Mouse (Mus musculus): ENCODE data around the gene Morn5. TPM values are rescaled to one million over a fixed set of nuclear protein-coding genes. Genes with fewer than 3 reads are reported as not detected.

The Morn5 gene
- total RNA-seq (2014; fragmentation: Nextera tagmentation) (not detected in 2 replicates), total RNA-seq (2017) (1.5 TPM in 1 of 2 replicates, not detected in the other)

DNA sequence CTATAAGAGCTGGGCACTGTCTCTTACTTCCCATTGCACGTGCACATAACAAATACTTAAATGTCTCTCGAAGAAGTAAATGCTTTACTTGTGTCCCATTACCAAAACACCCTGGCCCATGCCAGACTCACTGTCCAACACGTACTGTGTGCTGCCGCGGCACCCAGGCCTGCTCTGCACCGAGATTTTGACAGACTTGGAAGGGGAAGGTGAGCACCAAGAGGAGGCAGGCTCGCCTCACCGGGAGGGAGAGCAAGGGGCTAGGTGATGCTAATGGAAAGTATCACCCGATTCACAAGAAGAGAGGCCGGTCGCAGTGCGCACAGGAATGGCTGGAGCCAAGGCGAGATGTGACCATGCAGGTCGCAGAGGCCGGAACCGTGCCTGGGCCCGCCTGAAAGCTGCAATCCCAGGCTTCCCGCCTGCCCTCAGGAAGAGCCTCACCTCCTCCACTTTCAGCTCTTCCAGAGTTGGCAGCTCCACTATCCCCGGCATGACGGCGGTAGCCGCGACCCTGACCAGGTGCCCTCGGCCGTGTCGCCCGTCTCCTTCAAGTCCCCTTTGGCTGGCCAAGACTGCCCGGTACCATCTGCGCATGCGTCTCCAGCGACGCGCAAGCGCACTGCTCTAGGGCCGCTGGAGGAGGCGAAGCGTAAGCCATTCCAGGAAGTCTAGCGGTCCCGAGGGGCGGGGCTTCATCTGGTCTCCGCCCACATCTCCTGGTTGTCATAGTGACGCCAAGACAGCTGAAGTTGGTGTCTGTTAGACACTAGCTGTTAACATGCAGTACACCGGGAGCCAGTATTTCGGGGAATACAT lies at the start of gene Morn5, which contains the start of gene Ndufa8:
Gene Morn5, plus strand, starts transcription at position 711 of the 819 bp plus-strand sequence.
Gene Ndufa8, minus strand, starts transcription at position 659 of the 819 bp plus-strand sequence.
- peak; percentile 92 for ATAC-seq (replicated peaks; ENCODE audit: poor library complexity, severe bottlenecking)

DNA sequence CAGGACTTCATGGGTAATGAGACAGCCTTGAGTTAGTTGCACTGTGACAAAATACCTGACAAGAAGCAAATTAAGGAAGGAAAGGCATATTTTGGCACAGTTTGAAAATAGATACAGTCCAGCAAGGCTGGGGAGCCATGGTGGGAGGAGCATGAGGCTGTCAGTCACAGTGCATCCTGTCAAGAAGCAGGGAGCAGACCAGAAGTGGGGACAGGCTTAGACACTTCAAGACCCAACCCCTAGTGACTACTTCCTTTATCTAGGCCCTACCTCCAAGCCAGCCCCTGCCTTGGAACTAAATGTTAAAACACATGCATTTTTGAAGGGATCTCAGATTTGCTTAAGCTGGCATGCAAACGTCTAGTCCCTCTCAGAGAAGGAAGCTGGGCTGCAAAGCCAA lies 48.9 kb upstream of the Morn5 start:
- ATAC-seq (replicated peaks; ENCODE audit: poor library complexity, severe bottlenecking) = peak; percentile 45

DNA sequence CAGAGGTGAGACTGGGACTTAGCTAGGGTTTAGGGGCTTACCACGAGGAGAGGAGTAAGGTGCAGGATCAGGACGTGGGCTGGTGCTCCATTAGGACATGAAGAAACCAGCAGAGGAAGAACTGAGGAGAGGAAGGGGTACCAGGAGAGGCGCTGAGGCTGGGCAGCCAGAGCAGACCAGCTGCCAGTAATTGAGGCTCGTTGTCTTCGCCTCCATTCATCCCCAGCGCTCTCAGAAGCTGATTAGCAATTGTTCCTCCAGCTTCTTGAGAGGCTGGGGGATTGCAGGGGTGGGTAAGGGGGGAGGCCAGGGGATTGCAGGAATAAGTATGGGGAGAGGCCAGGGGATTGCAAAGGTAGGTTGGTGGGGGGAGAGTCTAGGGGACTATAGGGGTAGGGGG lies 47.1 kb upstream of the Morn5 start:
- no peak for ATAC-seq (replicated peaks; ENCODE audit: poor library complexity, severe bottlenecking)

DNA sequence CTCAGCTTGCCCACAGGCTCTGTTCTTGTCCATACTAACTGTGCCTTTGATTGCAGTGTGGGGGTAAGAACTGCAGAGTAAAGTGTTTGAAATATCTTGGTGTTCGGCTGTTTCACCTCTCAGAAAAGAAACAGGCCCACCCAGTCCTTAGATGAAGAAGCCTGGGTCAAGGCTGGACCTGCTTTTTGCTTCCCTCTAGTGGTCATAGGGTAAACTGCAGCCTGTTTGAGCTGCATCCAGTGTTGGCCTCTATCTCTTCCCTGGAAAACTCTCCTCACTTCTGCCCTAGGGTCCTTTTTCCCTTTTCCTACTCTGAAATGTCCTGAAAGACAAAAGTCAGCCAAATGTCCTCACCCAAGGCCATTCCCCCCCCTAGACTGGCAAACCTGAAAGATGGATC lies 41.2 kb upstream of the Morn5 start:
- peak; percentile 50 for ATAC-seq (replicated peaks; ENCODE audit: poor library complexity, severe bottlenecking)

DNA sequence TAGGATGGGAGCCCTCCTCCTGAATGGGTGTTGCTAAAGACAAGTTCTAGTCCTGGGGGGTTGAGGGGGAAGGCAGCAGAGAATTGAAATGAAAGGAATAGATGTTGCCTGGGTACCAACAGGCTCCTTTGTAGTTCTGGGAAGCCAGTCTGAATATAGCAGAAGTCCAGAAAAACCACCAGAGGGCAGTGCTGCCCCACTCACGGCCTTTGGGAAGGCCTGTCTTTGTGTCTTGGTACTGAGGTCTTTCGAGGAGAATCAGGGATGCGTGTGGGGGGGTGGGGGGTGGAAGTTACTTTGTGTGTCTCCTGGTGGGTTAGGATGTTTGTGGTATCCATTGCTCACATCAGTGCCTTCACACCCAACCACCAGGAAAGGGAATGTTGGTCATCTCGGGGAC lies 39.9 kb upstream of the Morn5 start:
- peak; percentile 75 for ATAC-seq (replicated peaks; ENCODE audit: poor library complexity, severe bottlenecking)

DNA sequence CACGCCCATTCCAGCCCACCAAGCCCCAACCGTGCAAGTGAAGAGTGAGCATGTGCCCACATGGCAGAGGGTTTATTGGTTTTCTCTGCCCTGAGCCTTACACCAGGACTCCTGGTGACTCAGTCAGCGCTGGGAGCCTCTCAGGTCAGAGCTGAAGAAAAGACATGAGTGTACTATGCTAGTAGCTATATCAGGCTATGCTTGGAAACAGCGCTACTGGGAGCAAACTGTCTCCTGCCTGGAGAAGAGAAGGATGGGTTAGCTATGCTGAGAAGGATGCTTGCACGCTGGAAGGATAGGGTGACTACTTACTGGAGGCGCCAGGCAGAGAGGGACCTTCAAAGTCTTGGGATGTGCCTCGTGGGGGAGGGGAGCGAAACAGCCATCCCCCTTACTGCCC lies 38.7 kb upstream of the Morn5 start:
- no peak for ATAC-seq (replicated peaks; ENCODE audit: poor library complexity, severe bottlenecking)

DNA sequence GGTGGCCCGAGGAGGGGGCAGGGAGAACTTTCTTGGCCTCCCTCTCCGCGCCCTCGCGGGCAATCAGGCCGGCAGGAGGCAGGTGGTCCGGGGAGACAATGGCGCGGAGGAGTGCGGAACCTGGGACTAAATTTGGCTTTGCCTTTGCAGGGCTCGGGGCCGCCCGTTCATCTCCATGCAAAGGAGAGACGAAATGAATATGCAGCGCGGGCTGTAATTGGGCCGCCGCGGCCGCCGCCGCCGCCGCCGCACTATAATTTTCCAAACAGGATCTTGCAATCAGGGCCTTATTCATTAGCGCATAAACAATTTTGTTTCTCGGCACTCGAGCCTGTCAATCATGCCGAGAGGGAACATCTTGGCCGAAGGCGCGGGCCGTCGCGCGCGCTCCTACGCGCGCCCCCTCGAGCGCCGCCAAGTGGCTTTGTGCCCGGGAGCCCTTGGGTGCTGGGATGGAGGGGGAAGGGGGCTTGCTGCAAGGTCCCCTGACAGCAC lies 37.9 kb upstream of the Morn5 start:
- ATAC-seq (replicated peaks; ENCODE audit: poor library complexity, severe bottlenecking) = peak; percentile 29; the same call in 1 of the 2 replicates

DNA sequence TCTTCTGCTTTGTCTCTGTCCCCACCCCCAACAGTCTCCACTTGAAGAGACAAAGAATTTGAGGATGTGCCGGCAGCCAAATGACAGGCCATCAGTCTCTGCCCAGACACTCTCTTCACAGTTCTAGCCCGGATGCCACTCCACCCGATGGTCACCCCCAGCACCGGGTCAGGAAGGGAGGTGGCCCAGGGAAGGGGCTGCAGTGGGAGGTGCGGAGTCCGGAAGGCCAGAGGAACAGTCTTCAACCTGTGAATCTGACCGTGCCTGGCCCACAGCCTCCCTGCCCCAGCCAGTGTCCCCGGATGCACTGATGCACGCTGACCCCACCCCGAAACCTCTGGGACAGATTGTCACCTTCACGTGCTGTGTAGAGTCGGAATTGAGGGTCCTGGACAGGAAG lies 36.2 kb upstream of the Morn5 start:
- no peak for ATAC-seq (replicated peaks; ENCODE audit: poor library complexity, severe bottlenecking)

DNA sequence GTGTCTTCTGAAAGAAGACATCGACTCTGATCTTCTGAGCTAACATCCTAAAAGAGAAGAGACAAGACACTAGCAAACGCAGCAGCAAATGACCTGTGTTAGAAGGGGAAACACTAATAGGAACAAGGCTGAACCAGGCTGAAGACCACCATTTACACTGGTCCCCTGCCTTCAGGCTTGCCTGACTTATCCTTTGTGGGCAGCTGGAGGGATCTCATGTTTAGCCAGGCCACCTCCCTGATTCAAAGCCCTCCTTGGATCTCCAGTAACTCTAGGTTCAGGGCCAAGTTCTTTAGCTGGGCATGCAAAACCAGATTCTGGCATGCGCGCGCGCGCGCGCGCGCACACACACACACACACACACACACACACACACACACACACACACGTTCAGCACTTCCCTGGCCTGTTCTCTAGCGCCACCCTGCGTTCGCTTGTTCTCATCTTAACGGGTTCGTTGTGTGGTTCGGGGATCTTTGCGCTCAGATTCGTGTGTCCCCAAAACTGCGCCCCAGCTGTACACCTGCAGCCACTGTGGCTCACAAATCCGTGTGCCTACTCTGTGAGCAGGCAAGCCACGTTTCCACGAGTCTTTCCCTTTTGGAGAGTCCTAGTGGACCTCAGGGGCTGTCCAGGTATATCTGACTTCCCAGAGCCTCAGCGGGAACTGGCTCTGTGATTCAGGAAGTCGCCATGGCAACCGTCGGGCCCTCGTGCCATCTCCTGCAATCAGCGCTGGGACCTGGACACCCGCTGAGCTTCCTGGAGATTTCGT lies 27.7 kb upstream of the Morn5 start:
- peak; percentile 92 for ATAC-seq (replicated peaks; ENCODE audit: poor library complexity, severe bottlenecking)

DNA sequence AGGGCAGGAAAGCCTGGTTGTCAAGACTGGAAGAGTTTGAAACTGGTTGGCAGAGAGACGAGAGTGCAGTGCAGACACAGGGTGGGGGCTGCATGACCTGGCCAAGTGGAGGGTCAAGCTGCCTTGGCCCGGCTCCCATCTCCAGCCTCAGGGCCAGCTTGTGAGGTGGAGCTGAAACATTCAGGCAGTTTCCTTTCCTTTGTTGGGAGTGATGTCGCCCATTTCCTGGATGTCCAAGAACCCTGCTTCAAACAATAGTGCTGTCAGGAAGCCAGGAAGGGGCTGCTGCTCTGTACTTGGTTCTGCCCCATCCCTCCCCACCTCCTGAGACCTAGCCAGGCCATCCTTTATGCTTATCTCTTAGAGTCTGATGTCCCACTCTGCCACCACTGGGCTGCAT lies 26.0 kb upstream of the Morn5 start:
- no peak for ATAC-seq (replicated peaks; ENCODE audit: poor library complexity, severe bottlenecking)

DNA sequence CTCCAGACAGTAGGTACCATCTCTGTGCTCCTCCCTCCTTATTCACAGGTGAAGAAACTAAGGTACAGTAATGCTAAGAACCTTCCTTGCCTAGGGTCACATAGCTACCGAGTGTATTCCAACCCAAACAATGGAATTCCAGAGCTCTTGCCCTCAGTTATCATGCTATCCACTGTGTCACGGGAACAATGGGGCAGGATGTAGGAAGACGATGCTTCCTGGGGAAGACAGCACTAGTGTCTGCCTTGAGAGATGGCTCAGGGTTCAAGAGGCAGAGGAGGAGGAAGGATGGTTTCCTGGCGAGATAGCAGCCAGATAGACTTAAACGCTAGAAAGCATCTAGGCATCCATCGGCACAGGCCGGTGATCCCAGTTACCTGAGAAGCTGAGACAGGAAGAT lies 16.4 kb upstream of the Morn5 start:
- ATAC-seq (replicated peaks; ENCODE audit: poor library complexity, severe bottlenecking) = no peak

DNA sequence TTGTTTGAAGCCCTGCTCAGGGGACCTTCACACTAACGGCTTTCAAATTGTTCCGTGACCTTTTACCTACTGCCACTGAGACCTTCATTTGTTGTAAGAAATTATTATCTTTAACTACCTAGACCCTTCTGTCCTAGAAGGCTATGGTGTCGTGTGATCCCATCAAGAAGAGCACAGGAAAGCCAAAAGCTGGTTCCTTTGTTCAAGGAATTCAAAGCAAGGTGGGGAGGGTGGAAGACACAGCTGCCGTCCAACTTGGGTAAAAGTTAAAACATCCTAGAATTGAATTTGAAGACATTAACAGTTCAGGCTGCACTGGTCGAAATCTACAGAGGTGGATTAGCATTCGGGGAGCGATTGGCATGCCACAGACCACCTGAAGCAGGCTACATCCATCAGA lies 15.3 kb upstream of the Morn5 start:
- no peak for ATAC-seq (replicated peaks; ENCODE audit: poor library complexity, severe bottlenecking)

DNA sequence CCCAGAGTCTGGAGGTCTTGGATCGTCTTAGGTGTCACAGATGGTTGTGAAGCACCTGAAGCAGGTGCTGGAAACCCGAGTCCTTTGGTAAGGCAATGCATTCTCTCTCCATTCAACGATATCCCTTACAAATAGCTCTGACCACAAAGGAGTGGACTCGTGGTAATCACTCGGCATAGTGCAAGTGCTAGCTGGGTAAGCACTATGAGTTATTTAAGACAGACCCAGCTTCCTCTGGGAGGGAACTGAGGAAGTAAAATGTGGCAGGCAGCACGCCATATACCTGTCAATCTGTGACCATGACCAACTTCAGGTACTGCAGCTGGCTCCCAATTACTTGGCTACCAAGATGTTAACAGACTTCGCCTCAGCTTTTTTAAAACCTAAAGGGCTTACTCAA lies 14.4 kb upstream of the Morn5 start:
- ATAC-seq (replicated peaks; ENCODE audit: poor library complexity, severe bottlenecking) = peak; percentile 33

DNA sequence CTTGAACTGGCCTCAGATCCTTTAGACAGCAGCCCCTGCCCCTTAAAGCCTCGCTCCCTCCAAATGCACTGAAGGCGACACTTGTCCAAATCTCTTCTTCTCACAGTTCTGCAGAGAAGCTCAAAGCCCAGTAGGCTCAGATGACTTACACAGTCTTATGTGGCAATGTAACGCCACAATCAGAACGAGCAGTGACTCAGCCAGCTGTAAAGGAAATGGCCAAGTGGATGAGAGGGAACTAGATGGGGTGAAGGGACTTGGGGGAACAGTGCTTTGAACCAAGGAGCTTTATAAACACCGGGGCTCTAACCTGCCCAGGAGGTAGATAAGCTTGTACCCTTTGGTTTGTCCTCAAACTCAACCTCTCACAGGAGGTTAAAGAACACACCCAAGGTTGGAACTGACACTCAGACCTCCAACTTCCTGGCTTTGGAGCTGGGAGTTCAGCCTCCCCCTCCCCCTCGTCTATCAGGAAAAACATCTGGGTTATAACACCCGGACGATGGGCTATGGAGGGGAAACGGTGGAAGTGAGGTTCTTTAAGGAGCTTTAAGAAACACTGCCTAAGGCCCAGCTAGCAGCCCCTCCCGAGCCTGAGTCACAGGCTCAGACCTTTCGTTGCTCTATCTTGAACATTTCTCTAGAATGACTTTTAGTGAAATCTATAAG lies 13.7 kb upstream of the Morn5 start:
- ATAC-seq (replicated peaks; ENCODE audit: poor library complexity, severe bottlenecking) = peak; percentile 90

DNA sequence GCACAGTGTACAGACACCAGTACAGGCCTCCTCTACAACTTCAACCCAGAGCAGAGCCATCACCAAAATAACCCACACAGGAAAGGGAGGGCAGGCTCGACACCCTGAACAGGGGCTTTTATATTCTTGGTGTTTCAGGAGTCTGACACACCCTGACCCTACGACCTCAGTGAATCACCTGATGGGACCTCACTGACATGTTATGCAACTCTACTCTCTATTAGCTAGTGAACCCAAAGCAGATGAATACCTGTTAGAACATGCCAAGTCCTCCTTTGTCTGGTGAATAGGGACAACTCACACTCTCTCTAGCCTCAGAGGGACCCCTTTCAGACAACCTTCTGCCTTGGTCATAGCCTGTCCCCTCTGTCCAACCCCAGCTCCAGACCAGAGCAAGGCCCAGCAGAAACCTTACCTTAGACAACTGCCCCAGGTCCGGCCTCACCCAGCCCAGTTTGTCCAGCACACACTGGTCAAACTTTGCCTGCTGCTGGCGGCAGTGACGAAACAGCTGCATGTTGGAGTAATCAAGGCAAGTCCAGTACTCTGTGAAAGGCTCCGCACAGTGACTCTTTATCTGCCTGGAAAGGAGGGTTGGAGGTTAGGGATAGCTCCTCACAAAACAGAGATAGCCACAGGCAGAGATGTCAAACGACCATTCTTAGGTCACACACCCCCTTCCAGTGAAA lies 9.8 kb upstream of the Morn5 start:
- ATAC-seq (replicated peaks; ENCODE audit: poor library complexity, severe bottlenecking) = no peak

DNA sequence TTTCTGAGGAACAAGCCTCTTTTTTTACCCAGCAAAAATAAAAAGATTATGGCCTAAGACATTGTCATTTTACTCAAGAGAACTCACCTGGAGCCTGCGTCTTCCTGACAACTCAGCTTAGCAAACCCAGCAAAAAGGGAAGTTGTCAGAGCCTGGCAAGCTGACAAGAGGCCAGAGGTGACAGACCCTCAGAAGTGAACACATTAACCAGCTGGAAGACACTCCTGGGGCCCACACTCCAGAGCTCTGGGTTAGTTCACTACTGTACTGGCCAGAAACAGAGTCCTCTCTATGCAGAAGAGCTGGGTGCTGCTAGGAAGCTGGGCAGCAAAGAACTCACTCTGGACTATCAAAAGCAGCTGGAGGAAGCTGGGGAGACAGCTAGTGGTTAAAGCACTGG lies 8.4 kb upstream of the Morn5 start:
- ATAC-seq (replicated peaks; ENCODE audit: poor library complexity, severe bottlenecking) = peak; percentile 74

DNA sequence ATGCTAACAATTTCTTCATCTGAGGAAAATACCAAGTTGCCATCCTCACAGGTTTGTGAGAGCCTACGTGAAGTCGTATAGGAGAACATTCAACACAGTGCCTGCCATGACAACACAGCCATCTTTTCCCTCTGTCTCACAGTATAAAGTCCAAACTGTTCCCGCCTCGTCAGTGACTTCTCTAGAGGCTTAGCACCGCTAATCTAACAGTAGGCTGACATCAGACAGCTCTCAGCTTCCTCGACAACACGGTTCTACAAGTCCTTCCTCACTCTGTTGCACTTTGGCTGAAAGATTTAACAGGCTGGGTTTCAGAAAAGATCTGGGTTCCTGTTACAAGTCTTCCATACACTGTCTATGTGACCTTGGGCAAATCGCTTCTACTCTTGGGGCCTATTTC lies 1.1 kb upstream of the Morn5 start:
- ATAC-seq (replicated peaks; ENCODE audit: poor library complexity, severe bottlenecking) = no peak

DNA sequence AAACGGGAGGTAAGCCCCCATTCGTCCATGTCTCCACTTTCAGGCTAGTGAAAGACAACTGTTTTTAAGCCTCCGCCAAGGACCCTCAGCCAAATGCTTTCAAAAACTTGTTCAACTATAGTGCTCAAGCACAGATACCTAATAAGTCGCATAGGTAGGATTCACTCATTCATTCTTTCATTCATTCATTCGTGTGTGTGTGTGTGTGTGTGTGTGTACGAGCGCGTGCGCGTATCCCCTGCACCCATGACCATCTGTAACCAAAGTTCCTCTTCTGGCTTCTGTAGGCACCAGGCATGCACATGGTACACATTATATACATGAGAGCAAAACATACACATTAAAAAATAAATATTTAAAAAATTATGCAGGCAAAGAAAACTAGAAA lies 303 bp downstream of the Morn5 start:
- no peak for ATAC-seq (replicated peaks; ENCODE audit: poor library complexity, severe bottlenecking)

DNA sequence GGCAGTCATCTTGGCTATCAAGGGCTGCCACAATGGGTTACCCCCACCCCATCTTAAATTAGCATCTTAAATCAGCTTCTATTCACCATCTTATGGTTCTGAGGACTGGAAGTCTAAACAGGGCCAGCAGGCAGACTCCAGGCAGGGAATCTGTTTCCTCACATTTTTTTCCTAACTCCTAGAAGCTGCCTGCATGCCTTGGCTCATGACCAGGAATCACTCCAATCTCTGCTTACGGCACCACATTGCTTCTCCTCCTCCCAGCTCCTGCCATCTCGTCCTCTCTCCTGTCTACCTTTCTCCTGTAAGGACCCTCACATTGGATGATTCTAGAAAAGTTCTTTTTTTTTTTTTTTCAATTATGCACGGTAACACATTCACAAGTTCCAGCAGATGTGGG lies 4.0 kb downstream of the Morn5 start:
- no peak for ATAC-seq (replicated peaks; ENCODE audit: poor library complexity, severe bottlenecking)

DNA sequence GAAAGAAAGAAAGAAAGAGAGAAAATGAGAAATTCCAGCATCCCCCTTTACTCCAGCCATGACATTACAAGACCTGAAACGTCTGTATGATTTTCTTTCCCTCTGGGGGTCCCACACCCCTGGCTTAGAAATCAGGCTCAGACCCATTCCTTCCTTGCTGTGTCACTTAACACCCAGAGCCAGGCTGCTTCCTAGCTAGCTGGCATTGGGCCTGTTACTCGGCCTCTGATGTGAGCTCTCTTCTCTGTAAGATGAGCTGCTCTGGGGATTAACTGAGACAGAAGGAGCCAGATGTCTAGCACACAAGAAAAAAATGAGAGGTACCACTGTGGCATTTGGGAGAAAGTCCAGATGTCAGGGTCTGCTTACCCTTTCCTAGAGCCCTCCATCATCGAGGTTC lies 7.0 kb downstream of the Morn5 start:
- ATAC-seq (replicated peaks; ENCODE audit: poor library complexity, severe bottlenecking) = no peak
